Mouse (Mus musculus) skeletal muscle tissue, adult 2 months (tissue): ENCODE measurements around the gene Sos2.
"Not testable (repeated sequence)": the region's sequence is repeated elsewhere in the genome, so short reads cannot be mapped to it uniquely, and the experiment has no call there.

Source experiments
- DNase-seq: peaks from one replicate; pipeline ENCODE4 v3.0.0-alpha.2; 2012; ENCODE audit warnings: low read depth, low spot score

Sos2 gene

GRCm38 (mm10) chr12:69569926-69570325 lies 111.7 kb downstream of the Sos2 start:
- DNase-seq = no peak

GRCm38 (mm10) chr12:69568266-69568665 lies 113.4 kb downstream of the Sos2 start:
- DNase-seq = no peak

- DNase-seq = not testable (repeated sequence)
These were observed 120.6 kb downstream of the Sos2 start for GRCm38 (mm10) chr12:69561006-69561405.

- DNase-seq = no peak
These were observed 125.3 kb downstream of the Sos2 start for GRCm38 (mm10) chr12:69556221-69556861.

- DNase-seq = no peak
These were observed 136.0 kb downstream of the Sos2 start for GRCm38 (mm10) chr12:69545456-69546178.

- DNase-seq = no peak
These were observed 136.7 kb downstream of the Sos2 start for GRCm38 (mm10) chr12:69544994-69545393.

GRCm38 (mm10) chr12:69544562-69544961 lies 137.1 kb downstream of the Sos2 start:
- no peak for DNase-seq

GRCm38 (mm10) chr12:69542376-69542775 lies 139.3 kb downstream of the Sos2 start:
- no peak for DNase-seq

- no peak for DNase-seq
These were observed 140.0 kb downstream of the Sos2 start for GRCm38 (mm10) chr12:69541663-69542062.

- DNase-seq = no peak
These were observed 142.3 kb downstream of the Sos2 start for GRCm38 (mm10) chr12:69539353-69539752.

- DNase-seq = no peak
These were observed 143.2 kb downstream of the Sos2 start for GRCm38 (mm10) chr12:69538362-69538950.

- peak; percentile 62 for DNase-seq
These were observed 143.8 kb downstream of the Sos2 start for GRCm38 (mm10) chr12:69537675-69538361.

- peak; percentile 61 for DNase-seq
These were observed 144.4 kb downstream of the Sos2 start for GRCm38 (mm10) chr12:69537243-69537674.

- no peak for DNase-seq
These were observed 144.9 kb downstream of the Sos2 start for GRCm38 (mm10) chr12:69536616-69537242.
